Mouse (Mus musculus): ENCODE results near the gene Itga2b. TPM values are rescaled to one million over a fixed set of nuclear protein-coding genes. Genes with fewer than 3 reads are reported as not detected.
"Not testable (repeated sequence)": the region's sequence is repeated elsewhere in the genome, so short reads cannot be mapped to it uniquely, and the experiment has no call there.

The Itga2b gene
- total RNA-seq, 4 experiments from 2014 or later: 3.4 to 7.2 (median 4.4) TPM

GRCm38 (mm10) chr11:102411704-102412103 is 58.2 kb downstream of the Itga2b start:
- DNase-seq (ENCODE audit: low spot score): peak; percentile 93

GRCm38 (mm10) chr11:102411061-102411460 is 58.9 kb downstream of the Itga2b start:
- no peak for DNase-seq (ENCODE audit: low spot score)

GRCm38 (mm10) chr11:102410345-102410744 is 59.6 kb downstream of the Itga2b start:
- not testable (repeated sequence) for DNase-seq (ENCODE audit: low spot score)

GRCm38 (mm10) chr11:102409795-102410330 is 60.1 kb downstream of the Itga2b start:
- DNase-seq (ENCODE audit: low spot score): no peak

GRCm38 (mm10) chr11:102408888-102409794 is 60.8 kb downstream of the Itga2b start:
- no peak for DNase-seq (ENCODE audit: low spot score)

GRCm38 (mm10) chr11:102408344-102408876 is 61.5 kb downstream of the Itga2b start:
- DNase-seq (ENCODE audit: low spot score): peak; percentile 100

GRCm38 (mm10) chr11:102407834-102408215 is 62.1 kb downstream of the Itga2b start, which contains the start of gene Slc25a39:
TSS of gene Slc25a39 (minus strand) at chr11:102407946.
- DNase-seq (ENCODE audit: low spot score): no peak

- DNase-seq (ENCODE audit: low spot score): peak; percentile 83
These were observed 62.8 kb downstream of the Itga2b start for GRCm38 (mm10) chr11:102406900-102407833.

GRCm38 (mm10) chr11:102406401-102406800 is 63.5 kb downstream of the Itga2b start:
- DNase-seq (ENCODE audit: low spot score): no peak

- DNase-seq (ENCODE audit: low spot score): no peak
These were observed 64.2 kb downstream of the Itga2b start for GRCm38 (mm10) chr11:102405544-102406285.

GRCm38 (mm10) chr11:102404161-102405010 is 65.5 kb downstream of the Itga2b start:
- no peak for DNase-seq (ENCODE audit: low spot score)

- no peak for DNase-seq (ENCODE audit: low spot score)
These were observed 66.3 kb downstream of the Itga2b start for GRCm38 (mm10) chr11:102403657-102404056.

Small RNA genes lying within 50 kb of the gene (microRNA-seq; reads per million reads assigned to microRNA genes)
- gene Mir6930: not detected

Other genes starting within 250 kb of the Itga2b start
- gene Hdac5, start 240.0 kb downstream of the Itga2b start, total RNA-seq (2022): 100 to 1,000 TPM; 114 to 136 (median 121) TPM
- gene BC030867, start 221.2 kb downstream of the Itga2b start, total RNA-seq (2022): under 1 TPM; 0.12 to 0.23 (median 0.18) TPM
- gene Asb16, start 201.4 kb downstream of the Itga2b start, total RNA-seq (2022): 1 to 10 TPM; 1.3 to 1.6 (median 1.5) TPM
- 10 to 100 TPM; 27.0 to 28.1 (median 27.6) TPM for gene Tmub2, start 185.2 kb downstream of the Itga2b start, total RNA-seq (2022)
- 10 to 100 TPM; 17.7 to 21.1 (median 20.1) TPM for gene Atxn7l3, start 173.5 kb downstream of the Itga2b start, total RNA-seq (2022)
- gene Ubtf, start 150.4 kb downstream of the Itga2b start, total RNA-seq (2022): 10 to 100 TPM; 48.6 to 59.7 (median 52.1) TPM
- gene Slc4a1, start 103.9 kb downstream of the Itga2b start, total RNA-seq (2022): 1 to 10 TPM in 2 of 4 experiments, under 1 TPM in 2; 0.19 to 4.5 (median 1.5) TPM
- gene Rundc3a, start 76.7 kb downstream of the Itga2b start, total RNA-seq (2022): under 1 TPM in 1 of 4 experiments, not detected in 3; 0.16 TPM
- 100 to 1,000 TPM; 174 to 204 (median 197) TPM for gene Slc25a39, start 62.2 kb downstream of the Itga2b start, total RNA-seq (2022)
- 10 to 100 TPM; 76.5 to 84.8 (median 79.6) TPM for gene Grn, start 39.8 kb downstream of the Itga2b start, total RNA-seq (2022)
- 1 to 10 TPM; 2.5 to 5.4 (median 3.6) TPM for gene Fam171a2, start 22.4 kb downstream of the Itga2b start, total RNA-seq (2022)
- gene Gpatch8, start 86.3 kb upstream of the Itga2b start, total RNA-seq (2022): 10 to 100 TPM; 16.4 to 22.3 (median 17.8) TPM
- gene Gm11627, start 109.3 kb upstream of the Itga2b start, total RNA-seq (2022): under 1 TPM in 3 of 4 experiments, not detected in 1; 0.34 to 0.65 (median 0.60) TPM
- gene Fzd2, start 134.3 kb upstream of the Itga2b start, total RNA-seq (2022): 1 to 10 TPM; 1.5 to 2.5 (median 2.2) TPM
- not detected for gene Meioc, start 193.6 kb upstream of the Itga2b start, total RNA-seq (2022)
- 10 to 100 TPM; 21.0 to 25.0 (median 22.0) TPM for gene Ccdc43, start 227.7 kb upstream of the Itga2b start, total RNA-seq (2022)